Mouse (Mus musculus) urinary bladder, postnatal 36 days (tissue): ENCODE measurements at regions not wholly inside any gene's neighbourhood (a gene's known extent, or its start where the extent isn't known, plus 50 kb on each side); places are given as distances from the start of the nearest gene placed in this dataset.

Experiments used
- DNase-seq, 2 experiments: peaks; one replicate each; pipeline ENCODE4 v3.0.0; 2022; ENCODE audit warnings: low spot score in 2 of 2, mixed read lengths in 1 of 2

DNA sequence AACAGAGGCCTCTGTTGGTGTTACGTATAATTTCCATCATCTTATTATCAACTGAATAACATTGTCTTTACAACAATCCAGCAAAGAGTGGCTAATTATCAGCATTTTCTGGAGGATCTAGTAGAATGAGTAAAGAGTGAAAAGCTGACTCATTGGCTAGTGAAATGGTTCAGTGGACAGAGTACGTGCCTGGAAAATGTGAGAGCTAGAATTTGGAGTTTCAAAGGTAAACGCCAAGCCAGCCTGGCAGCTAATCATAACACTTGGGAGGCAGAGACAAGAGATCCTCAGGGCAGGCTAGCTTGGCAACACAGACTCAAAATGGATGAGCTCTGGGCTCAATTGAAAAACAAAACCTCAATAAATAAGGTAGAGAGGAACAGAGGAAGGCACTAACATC is 2628.0 kb upstream of the Gm7489 start:
- DNase-seq, result no peak

DNA sequence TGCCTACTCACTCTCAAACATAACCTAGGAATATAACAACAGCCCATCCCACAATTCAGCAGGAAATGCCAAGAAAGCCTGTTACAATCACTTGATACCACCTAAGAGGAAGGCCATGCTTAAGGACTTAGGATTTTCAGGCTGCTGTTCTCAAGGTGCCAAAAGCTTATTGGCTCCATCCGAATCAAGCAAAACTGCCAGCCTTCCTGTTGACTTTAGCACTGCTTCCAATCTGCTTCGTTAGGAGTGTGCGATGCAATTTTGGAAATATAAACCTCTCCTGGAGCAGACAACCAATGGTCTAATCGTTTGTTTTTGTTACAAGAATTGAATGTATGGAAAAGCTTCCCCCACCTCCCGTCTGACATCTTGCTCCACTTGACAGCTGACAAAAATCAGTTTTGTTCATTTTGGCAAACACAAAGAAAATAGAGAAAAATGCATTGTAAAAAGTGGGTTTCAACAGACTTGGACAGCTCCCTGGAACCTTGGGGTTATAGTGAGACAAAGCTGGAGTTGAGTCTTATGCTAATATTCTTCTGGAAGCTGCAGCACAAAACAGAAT is 2620.0 kb upstream of the Gm7489 start:
- DNase-seq, result no peak

DNA sequence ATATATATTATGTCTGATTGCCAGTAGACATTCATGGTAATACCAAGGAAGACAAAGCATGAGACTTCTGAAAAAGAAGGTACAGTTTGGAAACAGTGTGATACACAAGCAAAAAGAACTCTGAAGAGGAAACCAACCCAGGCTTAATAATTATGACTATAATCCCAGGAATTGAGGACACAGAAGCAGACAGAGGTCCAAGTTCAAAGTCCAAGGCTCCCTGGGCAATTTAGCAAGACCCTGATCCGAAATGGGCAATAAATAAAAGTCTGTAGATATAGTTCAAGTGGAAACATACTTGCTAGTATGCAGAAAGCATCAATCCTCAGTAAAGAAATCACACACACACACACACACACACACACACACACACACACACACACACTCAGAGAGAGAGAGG is 2618.7 kb upstream of the Gm7489 start:
- DNase-seq, result no peak

DNA sequence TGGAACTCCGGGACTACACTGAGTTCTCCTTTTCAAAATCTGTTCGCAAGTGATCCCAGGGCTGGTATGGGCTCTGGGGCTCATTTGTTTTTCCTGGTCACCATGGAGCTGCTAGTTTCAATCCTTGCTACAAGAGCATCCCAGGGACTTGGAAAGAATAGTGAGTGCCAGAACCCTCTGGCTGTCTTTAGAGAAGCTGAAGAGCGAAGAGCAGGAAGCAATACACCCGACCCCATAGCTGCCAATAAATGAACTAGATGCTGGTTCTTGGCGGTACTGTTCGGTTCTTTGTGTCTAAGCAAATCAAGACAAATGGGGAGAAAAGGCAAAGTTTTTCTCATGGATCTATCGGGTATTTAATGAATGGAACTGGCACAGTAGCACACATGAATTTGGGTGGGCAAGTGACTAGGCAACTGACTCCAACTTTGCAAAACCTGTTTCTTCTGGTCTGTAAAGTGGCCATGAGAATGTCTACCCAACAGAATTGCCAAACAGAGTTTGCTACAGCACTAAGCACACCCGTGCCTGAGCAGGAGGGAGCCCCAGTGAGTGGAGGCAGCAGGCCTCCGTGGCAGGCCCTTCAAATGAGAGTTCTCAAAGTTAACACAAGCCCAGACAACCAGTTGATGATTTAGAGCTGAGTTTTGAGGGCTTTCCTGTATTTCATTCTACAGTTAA is 2612.9 kb upstream of the Gm7489 start:
- no peak for DNase-seq

DNA sequence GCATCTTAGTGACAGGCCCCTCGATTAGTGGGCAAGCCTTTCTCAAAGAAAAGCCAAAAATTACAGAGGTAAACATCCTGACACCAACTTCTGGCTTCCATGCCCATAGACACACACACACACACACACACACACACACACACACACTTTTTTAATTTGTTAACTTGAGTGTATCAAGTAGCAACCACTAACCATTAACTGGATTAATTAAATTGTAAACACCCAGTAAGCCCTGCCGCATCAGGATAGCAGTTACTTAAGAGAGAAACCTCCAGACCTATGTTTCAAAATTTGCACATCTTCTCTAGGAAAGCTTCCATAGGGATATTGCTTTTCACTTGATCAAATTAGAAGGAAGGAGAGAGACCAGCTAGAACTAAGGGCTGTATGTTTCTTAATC is 2599.4 kb upstream of the Gm7489 start:
- no peak for DNase-seq

DNA sequence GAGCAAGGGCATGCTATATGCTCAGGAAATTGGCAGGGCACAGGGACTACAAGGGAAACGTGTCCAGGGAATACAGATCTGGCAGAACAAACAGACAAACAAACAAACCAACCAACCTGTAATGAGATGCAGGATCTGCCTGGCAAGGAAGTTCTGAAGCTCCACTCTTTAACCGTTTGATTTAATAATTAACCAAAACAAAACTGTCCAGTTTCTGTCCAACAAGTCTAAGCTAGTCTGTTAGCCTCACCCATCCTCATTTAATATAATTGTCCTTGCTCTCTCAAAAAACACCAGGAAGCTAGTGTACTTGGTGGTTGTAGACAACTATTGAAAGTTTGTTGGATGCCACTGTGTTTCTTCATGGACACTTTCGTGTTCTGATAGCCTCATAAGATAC is 2598.4 kb upstream of the Gm7489 start:
- no peak for DNase-seq

DNA sequence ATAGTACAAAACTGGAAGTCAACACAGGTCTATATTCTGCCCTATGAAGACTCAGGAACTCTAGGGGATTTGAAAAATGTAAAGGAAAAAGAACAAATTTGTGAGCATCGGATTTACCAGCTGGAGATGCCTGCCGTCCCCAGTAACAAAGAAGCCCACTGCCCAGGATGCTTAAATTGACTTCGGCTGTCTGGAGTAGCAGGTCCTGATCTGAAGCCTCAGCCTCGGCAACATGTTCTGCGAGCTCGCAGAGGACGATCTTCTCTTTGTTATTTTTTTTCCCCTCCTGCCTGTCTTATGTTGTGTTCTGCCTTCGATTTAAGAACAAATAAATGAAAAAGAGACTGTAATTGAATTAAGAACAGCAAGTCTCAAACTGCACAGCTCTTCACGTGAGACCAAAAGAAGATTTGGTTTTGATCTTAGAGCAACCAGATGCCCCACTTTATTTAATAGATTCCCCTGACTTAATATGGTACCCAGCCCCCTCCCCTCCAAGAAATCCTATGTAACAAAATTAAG is 2595.7 kb upstream of the Gm7489 start:
- no peak for DNase-seq

DNA sequence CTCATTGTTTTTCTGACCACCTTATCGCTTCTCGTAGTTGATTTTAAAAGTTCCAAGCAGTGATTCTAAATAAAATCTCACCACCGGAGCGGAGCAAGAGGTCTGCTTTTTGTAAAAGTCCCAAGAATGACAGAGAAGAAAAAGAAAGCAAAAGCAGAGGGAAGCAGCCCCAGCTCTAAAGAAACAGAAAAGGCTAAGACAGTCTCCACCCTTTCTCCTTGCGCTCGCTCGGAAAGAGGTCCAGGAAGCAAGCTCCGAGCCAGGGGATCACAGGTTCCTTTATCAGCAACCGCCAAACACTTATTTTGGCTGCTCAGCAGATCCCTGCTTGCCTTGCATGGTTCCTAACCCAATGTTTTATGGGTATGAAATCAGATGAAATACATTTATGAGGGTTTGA is 2594.8 kb upstream of the Gm7489 start:
- no peak for DNase-seq

DNA sequence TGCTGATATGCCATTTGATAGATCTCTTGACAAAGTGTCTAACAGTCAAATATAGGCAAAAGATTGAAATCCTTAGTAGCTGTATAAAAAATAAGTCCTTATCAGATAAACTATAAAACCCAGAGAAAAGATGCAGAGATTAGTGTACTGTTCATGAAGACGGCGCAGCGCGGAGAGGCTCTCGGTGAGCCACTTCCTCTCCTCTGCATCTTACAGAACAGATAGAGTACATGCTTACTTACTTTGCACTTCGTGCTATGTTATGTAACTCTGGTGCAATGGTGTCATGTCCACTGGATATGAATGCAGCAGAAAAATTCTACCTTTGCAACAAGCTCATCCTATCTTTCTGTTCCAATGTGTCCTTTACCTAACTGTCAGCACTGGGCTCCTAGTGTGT is 2593.5 kb upstream of the Gm7489 start:
- DNase-seq, result no peak

DNA sequence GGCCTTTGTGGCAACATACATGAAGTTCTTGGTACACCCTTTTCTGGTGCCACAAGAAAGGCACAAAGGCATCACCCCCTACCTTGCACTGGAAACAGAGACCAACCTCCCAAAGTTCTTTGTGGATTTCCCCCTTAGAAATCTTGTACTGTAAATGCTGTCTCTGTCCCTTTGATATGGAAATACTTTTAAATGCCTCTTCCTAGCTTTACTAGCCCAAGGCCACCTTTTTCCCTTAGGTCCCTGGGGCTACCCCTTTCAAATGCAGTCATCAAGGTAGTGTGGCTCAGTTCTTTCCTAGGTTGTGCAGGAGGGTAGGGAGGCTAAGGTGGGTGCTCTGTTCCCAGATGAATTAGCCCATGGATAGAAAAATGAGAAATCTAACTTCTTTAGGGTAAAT is 2587.9 kb upstream of the Gm7489 start:
- DNase-seq, result no peak

DNA sequence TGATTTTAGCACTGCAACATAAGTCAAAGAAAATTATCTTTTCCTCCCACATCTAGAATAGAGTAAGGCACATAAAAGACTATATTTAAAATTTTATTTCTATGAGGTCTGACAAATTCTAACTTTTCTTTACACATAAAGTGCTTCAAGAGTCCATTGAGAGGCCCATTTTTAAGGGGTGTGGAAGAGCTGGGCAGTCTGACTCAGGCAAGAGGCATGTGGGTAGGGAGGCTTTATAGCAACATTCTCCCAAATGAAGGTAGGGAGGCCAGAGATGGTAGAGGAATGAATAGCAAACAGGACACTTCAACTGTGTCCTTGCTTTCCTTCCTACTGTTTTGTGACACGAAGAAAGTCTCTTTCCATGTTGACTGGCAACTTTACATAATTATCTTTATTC is 2566.6 kb upstream of the Gm7489 start:
- DNase-seq, result no peak

DNA sequence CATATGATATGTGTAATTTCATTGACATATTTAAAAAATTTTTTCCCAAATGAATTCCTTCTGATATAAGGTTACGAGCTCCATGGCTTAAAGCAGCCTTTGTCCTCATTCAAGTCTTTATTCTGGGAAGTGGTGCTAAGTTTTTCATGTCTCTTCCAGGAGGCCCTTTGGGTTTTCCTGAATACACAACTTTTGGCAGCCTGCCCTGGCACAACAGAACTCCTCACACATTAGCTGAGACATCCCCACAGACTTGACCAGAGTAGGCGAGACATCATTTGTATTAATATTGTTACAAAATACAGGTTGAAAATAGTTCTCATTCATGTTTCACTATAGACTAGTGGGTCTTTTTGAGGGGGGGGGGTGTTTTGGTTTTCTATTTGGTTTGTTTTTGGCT is 2565.9 kb upstream of the Gm7489 start:
- peak in 1 of 2 experiments; percentile 16 for DNase-seq

DNA sequence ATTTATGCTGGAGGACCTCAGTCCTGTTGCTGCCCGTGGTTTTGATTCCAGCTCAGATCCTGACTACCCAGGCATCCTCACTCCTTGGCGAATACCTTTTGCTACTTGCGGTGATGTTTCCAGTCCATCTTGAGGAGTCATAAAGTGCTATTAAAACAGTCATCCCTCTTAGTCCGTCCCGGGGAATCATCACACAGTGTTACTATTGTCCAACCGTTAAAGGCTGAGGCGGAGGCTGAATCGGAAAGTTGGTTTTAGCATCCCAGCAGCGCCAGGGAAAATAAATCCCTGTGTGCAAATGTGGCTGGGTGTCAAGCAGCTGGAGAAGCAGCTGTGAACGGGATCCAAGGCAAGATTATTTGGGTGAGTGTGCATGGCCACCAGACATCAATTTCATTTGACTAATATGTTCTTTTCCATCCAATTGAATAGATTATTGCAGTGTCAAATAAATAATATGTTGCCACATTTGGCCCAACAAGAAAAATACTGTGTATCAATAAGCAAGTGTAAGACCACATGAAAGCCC is 2564.3 kb upstream of the Gm7489 start:
- no peak for DNase-seq

DNA sequence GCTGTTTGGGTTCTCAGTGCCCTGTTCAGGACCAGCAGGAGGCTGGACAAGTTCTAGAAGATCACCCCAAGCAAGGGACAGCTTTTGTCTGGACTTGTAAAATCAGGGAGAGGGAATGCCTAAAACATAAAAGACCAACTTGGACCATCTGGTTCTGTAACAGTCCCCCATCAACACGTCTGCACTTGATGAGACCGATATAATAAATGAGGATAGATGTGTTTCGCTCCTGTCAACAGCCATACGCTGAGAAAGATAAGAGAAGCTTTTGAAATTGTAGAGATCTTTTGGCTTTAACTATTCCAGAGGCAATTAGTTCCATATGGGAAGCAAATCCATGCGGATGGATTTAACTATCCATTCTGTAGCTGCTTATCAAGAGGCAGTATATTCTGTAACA is 2561.4 kb upstream of the Gm7489 start:
- no peak for DNase-seq

DNA sequence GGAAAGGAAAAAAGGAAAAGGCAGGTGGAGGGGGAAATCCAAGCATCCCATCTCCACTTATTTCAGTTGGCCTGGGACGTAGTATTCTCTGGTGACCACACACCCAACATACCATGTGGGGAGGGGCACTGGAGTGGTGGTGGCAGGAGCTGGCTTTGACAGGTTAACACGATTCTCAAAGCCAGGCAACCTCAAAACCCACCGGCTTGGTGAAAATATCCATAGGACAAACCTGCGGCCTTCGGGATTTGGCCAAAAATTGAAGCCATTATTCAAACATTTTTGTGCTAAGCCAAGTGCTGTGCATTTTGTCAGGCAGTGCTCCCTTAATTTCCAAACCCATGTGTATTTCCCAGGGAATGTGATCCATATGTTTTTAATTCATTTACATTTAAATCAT is 2560.5 kb upstream of the Gm7489 start:
- no peak for DNase-seq

DNA sequence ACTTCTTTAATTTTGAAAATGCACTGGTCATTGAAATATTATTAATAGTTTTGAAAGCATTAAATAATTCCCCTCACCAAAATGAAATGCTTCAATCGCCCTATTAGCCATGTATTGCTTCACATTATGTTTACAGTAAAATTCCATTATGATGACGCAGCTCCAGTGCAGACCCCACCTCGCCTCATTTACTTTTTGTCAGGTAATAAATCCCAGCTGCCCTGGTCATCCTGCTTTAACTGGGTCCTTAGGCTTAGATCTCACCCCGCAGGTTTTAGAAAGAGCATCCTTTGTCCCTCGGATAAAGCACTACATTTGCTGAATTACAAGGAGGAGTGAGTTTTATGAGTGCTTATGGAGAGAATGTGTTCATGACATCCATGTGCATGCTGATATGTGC is 2557.0 kb upstream of the Gm7489 start:
- no peak for DNase-seq

DNA sequence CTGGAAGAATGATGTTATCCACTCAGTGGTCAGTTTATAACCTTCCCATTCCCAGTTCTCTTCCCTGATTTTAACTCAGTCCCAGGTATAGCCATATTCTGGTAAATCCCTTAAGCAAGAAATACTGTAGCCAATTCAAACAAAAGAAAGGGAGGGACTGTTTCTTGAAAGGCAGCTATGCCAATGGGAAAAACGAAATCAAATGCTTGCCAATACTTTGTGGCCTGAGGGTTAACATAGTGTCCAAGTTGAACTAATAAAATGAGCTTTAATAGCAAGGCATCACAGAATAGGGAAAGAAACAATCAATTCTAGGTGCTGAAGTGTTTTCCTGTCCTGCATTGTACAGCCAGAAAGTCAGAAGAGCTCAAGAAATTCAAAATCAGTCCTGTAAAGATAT is 2548.3 kb upstream of the Gm7489 start:
- DNase-seq, result no peak

DNA sequence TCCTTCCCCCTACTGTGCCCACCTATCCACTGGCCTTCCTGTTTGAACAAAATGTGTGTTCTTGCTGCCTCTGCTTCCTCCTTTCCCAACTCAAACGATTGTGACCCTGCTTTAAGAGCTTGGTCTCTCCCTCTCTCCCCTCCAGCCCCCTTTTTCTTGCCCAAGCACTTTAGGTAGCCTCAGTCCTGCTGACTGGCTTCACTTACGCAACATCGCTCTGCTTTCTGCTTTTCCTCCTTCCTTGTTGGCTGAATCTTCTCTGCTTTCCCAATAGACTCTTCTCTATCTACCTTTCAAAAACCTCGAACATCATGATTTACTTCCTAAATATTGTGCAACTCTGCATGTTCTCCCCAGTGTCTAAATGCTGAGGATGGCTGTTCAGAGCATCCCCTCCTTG is 2538.4 kb upstream of the Gm7489 start:
- no peak for DNase-seq

DNA sequence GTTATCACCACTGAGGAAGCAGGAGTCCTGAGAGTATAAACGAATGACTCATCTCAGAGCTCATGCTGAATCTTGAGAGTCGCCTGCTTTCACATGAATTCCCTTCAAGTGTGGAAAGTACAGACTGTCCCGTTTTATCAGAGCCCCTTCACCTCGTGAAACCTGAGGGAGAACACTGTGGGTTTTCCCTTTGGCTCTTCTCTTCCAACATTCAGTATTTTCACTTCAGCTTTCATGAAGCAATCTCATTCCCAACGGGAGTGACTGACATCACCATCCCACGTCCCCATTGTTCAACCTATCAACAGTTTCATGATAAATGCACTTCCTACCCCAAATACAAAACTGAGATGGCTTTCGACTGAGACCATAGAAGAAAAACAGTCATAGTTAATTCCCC is 2521.3 kb upstream of the Gm7489 start:
- no peak for DNase-seq

DNA sequence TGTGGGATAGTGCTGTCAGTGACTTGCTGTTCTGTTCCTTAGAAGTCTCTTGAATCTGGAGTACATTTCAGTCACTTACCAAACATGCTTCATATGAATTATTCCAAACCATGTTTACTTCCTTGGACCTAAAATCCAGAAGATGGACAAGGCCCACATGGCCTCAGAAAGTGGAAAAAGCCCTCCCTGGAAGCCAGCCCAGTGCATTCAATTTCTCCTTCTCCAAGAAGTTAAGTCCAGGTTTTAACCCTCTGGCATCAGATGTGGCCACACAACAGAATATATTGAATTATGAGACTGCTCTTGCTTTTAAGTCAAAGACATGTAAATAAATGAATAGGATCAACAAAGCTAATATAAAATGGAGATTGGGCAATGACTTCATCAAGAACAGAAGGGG is 2513.5 kb upstream of the Gm7489 start:
- DNase-seq, result no peak

DNA sequence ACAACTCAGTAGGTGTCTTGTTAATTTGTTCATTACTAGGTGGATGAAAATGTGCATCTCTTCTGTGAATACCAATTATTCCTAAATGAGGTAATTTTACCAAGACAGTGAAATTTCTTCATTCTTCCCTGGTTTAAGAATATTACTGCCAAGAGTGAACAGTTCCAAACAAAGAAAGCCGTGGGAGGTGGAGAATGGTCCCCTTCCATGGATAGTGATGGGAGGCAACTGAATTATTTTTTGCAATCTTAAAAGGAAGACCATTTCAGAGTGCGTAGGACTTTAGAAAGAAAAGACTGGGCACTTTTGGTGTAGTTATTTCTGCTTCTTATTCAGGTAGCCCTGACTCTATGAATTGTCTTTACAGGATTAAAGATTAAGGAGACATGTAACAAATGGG is 2494.3 kb upstream of the Gm7489 start:
- no peak for DNase-seq

DNA sequence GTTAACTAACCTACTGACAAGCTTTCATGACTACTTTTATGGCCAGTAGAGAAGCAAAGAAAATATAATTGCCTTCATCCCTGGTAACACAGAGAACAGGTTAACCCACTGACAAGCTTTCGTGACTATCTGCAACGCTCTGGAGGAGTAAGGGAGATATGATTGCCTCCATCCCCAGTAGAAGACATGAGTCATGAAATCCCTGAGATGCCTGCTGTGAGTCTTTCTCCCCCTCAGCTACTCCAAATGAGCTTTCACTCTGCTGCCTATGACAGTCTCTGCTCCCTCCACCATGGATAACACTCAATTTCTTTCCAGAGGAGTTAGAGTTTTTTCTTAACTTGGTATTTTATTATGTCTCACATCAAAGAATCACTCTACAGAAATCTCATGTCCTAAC is 2493.4 kb upstream of the Gm7489 start:
- DNase-seq, result no peak
